Mouse (Mus musculus) 3T3-L1 (cell line): Measurements from ENCODE around the gene Rmnd5b.
"Not testable (repeated sequence)": the region's sequence is repeated elsewhere in the genome, so short reads cannot be mapped to it uniquely, and the experiment has no call there.

Experiments used
- DNase-seq: peaks from one replicate; pipeline ENCODE4 v3.0.0-alpha.2; 2015; ENCODE audit warnings: low read depth, low spot score

Gene Rmnd5b

DNA sequence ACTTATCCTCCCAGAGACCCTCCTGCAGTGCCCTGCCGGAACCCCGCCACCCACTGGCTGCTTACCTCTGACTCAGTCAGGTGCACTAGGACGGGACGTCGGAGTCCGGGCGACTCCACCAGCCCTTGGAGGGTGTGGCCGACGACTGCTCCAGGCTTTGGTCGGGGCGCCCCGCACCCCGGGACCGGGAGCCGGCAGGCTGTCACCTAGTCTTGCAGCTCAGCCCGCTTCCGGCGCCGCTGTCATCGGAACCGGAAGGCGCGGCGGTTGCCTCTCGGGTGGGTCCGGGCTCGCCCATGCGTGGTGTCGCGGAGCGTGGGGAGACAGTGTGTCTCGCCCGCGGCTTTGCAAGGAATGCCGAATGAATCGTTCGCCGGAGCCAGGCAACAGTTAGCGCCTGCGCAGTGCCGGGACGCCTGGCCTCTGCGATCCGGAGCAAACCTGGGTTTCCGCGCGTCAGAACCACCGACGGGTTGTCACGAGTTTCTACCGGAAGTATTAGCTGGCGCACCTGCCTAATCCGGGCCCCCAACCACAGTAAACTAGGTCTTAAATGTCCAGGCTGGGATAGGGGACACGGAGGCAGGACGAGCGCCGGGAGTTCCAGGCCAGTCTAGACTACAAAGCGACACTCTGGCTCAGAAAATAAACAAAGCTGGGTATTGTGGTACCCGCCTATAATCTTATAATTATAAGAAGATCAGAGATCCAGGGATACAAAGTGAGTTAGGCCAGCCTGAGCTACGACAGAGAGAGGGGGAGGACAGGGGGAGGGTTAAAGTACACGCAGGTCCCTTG is at the start of gene Rmnd5b:
Rmnd5b (minus strand) TSS at position 372 of the 798 bp plus-strand sequence.
- DNase-seq: peak; percentile 87

DNA sequence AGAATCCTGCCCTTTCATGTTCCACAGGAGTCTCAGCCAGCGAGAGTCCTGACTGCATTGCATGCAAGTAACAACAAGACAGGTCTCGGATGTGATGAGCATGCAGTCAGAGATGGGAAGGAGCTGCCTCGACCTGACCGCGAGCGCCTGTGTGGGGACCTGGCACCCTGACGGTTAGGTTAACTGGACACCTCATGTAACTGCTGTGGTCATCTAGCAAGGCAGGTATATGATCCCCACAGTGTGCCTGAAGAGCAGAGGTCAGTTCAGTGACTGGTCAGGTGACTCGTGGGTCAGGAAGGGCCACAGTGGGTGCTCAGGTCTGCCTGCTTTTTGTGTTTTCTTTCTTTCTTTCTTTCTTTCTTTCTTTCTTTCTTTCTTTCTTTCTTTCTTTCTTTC is 46.3 kb upstream of the Rmnd5b start:
- DNase-seq: no peak

DNA sequence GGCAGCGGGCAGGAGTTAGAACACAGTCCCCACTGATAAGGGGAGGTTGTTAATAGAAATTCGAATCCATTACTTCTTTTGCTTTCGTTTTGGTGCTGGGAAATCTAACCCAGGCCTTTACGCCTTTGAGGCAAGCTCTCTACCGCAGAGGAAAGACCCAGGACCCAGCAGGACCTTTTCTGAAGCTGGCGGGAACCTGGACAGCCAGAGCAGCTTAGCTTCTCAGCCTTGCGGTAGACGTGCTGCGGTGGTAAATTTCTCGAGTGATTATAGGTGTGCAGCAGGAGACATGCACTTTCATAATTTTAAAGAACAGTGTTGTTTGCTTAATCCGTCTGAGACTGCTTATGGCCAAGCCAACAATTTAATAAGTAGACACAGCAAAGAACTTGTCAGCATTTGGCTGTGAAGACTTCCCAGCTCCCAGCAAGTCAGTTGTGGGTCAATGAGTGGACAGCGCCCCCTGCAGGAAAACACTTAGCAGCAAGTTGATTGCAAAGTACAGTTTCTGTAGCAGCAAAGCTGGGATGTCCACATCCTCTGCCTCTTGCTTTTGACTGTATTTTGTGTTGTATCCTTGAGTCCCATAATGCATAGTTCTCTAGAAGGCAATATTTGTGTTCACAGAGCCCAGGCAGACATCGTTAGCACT is 45.8 kb upstream of the Rmnd5b start:
- DNase-seq: peak; percentile 88

DNA sequence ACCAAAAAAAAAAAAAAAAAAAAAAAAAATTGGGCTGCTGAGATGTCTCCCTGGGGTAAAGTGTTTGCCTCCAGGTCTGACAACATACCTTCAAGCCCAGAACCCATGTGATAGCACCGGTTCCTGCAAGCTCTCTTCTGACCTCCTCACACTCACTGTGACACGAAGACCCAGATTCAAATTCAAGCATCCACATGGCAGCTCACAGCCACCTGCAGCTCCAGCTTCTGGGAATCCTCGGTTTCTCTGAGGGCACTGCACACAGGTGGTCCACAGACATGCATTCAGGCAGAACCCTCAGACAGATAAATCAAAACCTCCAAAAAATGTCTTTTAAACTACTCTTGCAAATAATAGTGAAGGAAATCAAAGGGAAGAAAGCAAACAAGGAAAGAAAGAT is 43.8 kb upstream of the Rmnd5b start:
- no peak for DNase-seq

DNA sequence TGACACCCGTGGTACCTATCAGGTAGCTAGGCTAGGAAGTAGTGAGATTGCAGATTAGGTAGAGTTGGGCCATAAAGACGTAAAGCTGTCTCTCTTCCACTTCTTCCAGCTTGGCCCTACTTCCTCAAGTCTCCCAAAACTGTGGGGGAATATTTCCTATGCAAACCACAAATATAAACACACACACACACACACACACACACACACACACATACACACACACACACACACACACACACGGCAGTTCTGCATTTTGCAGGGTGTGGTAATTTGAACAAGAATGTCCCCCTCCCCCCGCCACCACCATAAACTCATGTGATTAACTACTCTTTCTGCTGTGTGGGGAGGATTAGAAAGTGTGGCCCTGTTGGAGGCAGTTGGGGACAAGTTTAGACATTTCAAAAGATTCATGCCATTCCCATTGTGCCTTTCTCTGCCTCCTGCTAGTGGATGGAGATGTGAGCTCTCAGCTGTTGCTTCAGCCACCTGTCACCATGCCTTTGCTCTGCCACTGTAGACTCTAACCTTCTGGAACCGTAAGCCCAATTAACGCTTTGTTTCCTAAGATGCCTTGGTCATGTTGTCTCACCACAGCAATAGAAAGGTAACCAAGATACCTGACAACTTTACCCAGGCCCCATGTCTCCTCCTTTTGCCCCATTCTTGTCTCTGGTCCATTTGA is 42.2 kb upstream of the Rmnd5b start:
- DNase-seq: no peak

DNA sequence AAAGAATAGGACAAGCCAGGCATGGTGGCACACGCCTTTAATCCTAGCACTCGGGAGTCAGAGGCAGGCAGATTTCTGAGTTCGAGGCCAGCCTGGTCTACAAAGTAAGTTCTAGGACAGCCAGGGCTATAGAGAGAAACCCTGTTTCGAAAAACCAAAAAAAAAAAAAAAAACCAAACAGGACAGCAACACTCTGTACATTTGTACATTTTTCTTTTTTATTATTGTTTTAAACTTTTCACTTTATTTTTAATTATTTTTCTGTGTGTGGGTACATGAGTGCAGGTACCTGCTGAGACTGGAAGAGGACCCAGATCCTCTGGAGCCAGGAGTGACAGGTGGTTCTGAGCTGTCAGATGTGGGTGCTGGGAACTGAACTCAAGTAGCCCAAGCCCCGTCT is 39.7 kb upstream of the Rmnd5b start:
- no peak for DNase-seq

DNA sequence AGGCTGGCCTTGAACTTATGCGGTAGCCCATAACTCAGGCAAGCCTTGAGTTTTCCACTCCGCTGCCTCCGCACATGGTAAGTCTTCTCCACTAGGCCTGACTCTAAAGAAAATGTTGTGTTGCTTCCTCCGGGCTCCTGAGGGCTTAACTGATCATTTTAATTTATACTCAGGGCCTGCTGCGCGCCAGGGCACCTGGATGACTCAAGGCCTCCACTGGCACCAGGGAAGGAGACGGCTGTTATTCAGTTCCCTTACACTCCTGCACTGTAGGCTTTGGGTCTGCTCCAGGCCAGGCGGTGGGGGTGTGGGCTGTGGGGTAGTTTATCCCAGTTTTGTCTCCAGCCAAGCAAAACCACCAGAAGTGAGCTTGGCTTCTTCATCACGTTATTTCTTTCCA is 37.6 kb upstream of the Rmnd5b start:
- no peak for DNase-seq

DNA sequence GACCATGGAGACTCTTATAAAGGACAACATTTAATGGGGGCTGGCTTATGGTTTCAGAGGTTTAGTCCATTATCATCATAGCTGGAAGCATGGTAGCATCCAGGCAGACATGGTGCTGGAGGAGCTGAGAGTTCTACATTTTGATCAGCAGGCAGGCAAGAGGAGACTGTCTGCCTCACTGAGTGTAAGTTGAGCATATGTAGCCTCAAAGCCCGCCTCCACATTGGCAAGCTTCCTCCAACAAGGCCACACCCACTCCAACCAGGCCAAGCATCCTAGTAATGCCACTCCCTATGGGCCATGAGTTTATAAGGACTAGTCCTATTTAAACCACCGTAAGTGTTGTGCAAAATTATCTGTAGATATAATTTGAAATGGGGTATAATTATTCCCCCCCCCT is 35.7 kb upstream of the Rmnd5b start:
- DNase-seq: peak; percentile 88

DNA sequence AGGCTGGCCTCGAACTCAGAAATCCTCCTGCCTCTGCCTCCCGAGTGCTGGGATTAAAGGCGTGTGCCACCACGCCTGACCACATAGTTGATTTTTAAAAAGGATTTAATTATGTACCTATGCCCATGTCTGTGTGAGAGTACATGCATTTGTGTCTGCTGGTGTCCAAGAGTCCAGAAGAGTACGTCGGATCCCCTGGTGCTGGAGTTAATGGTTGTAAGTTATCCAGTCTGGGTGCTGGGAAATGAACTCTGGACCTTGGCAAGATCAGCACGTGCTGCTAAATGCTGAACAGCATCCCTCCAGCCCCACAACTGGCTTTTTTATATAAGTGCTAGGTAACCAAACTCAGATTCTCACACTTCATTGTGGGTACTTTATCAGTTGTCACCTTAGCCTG is 35.1 kb upstream of the Rmnd5b start:
- DNase-seq: no peak

DNA sequence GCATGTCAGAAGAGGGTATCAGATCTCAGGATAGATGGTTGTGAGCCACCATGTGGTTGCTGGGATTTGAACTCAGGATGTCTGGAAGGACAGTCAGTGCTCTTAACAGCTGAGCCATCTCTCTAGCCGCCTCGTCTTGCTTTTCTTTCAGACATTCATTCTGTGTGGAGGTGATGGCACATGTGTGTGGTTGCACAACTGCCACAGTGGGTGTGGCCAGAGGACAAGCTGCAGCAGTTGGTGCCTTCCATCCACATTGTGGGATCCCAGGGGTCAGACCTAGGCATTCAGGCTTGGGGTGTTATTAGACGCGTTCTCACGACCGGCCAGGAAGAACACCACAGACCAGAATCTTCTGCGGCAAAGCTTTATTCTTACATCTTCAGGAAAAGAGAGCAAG is 29.1 kb upstream of the Rmnd5b start:
- not testable (repeated sequence) for DNase-seq

DNA sequence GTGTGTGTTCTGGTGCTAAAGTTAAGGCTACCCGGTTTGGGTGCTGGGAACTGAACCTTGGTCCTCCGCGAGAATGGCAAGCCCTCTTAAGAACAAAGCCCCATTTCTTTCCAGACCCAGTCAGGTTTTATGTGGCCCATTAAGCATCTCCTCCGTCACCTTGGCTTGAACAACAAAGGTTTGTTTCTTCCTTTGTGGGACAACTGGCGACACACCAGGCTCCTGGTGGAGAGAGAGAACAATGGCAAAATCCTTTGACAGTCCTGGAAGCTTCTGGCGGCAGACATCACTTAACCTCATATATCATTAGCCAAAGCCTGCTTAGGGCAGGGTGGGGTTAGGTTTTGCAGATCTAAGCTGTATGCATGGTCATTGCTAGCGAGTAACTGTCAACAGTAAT is 26.9 kb upstream of the Rmnd5b start:
- DNase-seq: no peak

DNA sequence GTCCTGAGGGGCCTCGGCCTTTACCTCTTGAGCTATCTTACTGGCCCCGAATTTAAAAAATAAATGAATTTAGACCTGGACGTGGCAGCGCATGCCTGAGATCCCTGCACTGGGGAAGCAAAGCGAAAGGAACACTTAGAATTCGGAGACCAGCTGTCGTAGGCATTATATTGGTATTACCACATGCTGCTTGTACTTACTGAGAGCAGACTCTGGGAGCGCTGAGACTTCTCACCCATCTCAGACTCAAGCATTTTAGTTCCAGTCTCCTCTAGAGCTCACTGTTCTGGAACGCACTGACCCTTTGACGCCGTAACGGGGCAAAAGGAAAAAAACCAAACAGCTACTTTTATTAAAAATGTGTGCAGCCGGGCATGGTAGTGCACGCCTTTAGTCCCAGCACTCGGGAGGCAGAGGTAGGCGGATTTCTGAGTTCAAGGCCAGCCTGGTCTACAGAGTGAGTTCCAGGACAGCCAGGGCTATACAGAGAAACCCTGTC is 26.2 kb upstream of the Rmnd5b start:
- DNase-seq: no peak

DNA sequence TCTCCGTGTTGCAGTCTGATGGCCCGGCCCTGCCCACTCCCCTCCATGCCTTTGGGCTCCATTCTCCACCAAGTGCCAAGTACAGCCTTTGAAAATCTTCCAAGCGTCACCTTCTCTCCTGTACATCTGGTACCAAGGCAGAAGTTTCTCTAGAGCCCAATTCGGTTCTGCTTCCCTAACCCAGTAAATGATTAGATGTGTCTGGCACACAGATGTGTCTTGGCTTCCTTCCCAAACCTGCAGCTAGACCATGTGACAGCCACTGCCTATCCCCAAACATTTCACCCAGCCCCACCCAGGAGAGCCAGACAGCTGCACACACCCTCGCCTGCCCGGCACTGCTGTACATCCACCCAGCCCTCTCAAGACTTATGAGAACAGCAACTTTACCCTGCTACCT is 23.0 kb upstream of the Rmnd5b start:
- peak; percentile 69 for DNase-seq

DNA sequence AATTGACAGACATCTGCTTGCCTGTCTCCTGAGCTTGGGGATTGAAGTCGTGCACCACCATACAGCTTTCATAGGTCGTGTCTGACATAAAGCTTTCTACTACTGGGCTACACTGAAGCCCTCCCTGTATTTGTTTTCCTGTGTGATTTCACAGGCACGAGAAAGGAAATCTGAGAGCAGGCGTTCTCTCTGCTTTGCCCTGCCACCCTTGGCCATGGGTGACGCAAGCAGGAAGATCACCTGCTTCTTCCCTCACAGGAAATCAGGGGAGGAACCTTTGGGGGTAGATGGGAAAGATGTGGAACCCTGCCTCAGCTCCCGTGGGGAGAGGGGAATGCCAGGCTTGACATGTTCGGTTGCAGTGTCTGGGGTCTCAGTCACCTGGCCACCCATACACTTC is 22.6 kb upstream of the Rmnd5b start:
- DNase-seq: no peak

DNA sequence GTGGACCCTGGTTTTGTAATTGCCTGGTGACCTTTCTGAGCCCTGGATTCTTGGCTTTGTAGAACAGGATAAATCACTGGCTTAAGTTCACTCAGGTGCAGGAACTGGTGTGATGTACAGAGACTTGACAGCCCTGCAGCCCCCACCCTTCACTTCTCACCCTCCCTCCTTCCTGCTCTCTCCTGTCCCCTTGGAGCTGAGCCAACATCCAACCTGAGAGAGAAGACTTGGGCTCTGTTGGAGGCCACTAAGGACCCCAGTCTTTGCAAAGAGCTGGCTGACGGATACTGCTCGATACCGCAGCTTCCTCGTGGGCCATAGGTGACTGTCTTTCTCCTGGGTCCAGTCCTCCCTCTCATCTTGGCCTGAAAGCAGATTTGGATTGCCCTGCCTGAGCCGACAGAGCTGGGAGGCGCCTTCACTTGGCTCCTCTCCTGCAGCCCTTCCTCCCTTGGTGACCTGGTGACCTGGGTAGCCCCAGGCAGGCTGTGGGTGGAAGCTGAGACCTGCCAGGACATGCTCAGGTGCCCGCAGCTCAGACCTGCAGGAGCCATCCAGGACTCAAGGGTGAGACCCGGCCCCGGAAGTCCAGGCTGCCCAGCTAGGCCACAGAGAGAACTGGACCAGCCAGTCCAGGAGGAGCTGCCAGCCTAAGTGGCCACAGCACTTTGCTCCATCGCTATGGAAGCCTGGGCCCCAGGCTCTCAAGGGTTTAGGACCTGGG is 21.3 kb upstream of the Rmnd5b start:
- DNase-seq: no peak

DNA sequence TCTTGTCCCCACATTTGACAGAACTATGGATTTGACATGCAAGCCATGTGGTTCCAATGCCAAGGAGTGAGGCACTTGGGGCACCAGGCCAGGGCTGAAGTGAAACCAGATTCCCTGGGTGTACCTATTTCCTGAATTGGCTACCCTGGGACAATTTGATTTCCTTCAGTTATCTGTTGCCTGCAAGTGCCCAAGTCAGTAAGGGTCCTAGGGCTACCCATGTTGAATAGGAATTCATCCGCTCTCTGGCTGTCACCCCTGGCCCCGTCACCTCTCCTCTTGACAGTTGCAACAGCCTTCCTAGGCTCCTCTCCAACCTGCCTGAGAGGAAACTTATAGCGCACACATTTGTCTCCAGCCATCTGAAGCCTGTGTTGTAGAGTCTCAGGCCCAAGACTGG is 19.2 kb upstream of the Rmnd5b start:
- no peak for DNase-seq

DNA sequence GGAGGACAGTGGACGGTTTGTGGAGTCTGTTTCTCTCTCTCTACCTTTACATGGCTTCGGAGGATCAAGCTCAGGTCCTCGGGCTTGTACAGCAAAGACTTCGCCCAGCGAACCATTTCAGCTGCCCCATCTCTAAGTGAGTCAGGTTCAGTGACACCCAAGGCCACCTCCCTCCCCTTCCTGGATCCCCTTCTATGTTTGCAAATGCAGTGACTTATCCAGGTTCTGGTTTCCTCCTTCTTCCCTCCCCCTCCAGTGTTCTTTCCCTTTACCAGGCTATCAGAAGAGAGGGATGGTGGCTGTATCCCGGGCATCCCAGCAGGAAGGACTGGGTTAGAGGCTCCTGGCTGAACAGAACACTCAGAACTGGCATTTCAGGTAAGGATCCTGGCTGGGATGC is 18.0 kb upstream of the Rmnd5b start:
- no peak for DNase-seq

DNA sequence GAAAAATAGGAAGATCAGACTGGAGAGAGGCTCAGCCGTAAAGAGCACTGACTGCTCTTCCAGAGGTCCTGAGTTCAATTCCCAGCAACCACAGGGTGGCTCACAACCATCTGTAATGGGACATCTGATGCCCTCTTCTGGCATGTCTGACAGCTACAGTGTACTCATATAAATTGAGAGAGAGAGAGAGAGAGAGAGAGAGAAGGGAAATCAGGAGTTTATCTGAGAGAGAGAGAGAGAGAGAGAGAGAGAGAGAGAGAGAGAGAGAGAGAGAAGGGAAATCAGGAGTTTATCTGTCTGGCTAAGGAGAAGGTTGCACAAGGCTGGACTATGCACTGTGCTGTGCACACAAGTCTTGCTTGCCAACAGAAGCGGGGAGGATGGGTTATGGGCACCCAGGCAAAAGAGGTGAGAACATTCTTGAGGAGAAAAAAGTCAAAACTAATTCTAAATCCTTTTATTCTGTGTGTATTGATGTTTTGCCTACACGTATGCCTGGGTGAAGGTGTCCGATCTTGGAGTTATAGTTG is 17.3 kb upstream of the Rmnd5b start:
- no peak for DNase-seq

DNA sequence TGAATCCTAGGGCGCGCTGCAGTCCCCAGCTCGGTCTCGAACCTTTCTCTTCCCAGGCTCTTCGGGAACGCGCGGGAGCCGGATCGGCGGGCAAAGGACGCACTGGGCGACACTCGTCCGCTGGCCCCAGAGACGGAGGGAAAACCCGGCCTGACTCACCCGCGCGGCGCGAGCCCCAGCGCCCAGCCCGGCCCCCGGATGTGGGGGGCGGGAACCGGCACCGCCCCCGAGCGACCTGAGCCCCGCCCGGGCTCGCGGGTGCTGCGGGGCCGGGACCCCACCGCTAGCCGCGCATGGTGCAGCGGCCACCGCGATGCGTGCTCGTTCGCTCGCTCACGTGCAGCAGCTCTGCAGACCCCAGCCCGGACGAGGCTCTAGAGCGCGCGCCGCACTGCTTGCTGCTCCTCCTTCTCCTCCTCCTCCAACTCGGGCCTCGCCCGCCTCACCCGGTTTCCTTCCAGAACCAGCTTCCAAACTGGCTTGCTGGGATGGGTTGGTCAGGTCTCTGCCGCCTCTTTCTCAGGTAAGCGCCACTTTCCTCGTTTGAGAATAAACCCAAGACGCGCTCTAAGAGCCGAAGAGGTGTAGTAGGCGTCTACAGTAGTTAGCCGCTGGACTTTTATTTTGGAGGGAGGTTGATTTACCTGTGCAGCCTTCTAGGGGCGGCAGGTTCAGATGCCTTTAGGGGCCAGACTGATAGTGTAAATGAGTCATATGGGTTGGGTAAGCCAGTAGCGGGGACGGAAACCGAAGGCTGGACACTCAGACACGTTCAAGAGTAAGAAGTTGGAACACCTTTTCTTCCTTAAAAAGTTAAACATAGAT is 15.2 kb upstream of the Rmnd5b start, which contains the start of the genes N4bp3 and D930048N14Rik:
N4bp3 (minus strand) TSS at position 152 of the 825 bp plus-strand sequence.
D930048N14Rik (plus strand) TSS at position 264 of the 825 bp plus-strand sequence.
- peak; percentile 50 for DNase-seq

DNA sequence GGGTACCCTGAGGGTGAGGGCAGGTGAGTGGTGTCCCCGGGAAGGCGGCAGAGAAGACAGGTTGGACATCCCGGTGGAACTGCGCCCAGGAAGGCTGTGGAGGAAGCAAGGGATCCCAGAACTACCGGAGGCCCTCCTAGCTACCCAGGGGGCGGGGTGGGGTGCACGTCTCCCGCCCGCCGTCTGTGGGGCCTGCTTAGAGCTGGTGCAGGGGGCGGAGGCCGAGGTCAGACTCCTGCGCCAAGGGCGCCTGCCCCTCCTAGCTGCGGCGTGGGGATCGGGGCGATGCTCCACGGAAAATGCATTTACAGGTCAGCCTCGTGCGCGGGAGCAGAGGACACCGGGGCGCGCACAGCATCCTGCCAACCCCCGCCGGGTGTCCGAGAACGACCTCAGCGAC is 14.6 kb upstream of the Rmnd5b start:
- no peak for DNase-seq

DNA sequence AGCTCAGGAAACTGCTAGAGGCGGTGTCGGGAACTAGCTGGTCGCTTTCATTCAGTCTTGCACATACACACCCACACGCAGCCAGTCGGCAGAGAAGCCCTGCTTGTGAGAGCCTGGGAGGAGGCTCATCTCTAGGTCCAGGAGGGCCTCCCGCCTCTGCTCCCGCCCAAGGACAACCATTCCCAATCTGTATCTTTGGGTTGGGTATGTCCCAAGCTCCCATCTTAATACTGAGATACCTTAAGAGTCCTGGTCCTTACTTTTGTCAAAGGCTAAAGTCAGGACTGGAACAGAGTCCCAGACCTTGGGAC is 14.1 kb upstream of the Rmnd5b start:
- DNase-seq: no peak
